Mouse (Mus musculus): ENCODE results near the gene Sept5.

Gene Sept5

DNA sequence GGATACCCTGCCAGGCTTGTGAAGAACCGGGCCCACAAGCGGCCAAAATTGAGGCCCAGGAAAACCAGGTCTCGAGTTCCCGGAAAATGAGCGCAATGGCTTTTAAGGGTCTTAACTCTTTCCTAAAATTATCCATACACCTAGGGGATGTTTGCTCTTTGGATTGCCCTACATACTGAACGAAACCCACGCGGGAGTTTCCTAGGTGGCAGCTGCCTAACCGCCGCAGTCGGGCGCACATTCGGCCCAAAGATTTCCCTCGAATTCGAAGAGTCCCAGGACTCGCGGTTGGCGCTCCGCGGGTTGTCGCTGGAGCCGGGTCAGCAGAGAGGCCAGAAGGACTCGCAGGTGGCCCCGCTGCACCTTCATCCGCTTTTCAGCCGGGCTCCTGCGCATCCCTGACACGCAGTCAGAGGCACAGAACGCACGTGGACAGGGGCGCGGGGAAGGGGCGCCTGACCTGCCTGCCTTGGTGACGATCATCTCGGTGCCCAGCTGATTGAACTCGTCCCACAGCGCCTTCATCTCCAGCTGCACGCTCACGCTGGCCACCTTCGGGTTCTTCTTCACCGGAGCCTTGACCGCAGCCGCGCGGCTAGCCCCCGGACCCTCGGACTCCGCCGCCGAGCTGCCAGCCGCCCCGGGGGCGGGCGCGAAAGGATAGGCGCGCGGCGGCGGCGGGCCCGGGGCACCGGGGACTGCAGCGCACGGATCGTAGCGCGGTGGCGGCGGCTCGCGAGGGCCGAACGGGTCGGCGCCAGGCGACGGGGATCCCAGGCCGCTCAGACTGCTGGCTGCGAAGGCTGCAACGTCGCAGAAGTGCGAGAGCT is 43.5 kb downstream of the Sept5 start:
- intact Hi-C loops (cut with DNase I) = no loop called here

GRCm38 (mm10) chr16:18585676-18586075 is 44.1 kb downstream of the Sept5 start:
- intact Hi-C loops (cut with DNase I) = no loop called here

DNA sequence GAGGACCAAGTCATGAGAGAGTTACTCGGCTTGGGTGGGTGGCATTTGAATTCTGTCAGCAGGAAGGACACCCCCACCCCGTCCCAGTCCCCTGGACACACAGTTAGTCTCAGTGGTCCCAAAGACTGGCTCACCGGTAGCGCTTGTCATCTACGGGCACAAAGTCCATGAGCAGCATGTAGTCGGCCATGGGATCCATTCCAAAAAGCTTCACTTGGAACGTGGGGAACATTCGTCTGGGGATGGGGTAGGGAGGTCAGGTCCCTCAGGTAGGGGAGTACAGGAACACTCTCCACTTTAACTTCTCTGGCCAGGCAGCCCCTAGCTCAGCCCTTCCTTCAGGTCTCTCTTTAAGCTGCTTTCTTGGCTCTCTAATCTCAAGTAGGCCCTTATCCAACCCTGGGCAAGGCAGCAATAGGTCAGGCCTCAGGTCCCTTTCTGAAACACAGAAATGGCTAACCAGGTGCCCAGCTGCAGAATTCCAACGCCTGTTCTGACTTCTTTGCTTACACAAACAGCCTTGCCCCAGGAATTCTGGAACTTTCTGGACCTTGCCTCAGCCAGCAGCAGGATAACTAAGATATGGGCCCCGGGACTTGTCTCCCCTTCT is 44.7 kb downstream of the Sept5 start:
- intact Hi-C loops (cut with DNase I) = no loop called here

GRCm38 (mm10) chr16:18583673-18584357 is 45.9 kb downstream of the Sept5 start:
- intact Hi-C loops (cut with DNase I) = no loop called here

DNA sequence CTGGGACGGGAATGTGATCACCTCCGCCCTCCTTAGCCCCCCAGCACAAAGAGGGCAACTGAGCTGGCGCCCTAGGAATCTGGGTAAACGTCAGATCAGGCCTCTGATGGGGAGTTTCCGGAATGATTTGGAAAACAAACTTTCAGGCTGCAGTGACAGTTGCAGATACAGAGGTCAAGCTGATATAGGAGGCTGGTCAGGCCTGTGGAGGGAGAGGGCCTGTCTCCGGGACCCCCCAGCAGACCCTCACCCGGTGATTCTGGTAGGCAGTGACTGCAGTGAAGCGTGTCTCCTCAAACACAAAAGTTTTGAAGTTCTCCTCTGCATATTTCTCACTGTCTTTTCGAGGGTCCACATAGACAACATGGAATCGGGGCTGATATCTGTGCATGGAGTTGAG is 46.6 kb downstream of the Sept5 start:
- intact Hi-C loops (cut with DNase I) = no loop called here

GRCm38 (mm10) chr16:18582426-18583148 is 47.2 kb downstream of the Sept5 start:
- intact Hi-C loops (cut with DNase I) = no loop called here

GRCm38 (mm10) chr16:18581623-18582205 is 48.0 kb downstream of the Sept5 start:
- intact Hi-C loops (cut with DNase I) = no loop called here

- intact Hi-C loops (cut with DNase I) = no loop called here
These were observed 48.6 kb downstream of the Sept5 start for GRCm38 (mm10) chr16:18581050-18581622.

DNA sequence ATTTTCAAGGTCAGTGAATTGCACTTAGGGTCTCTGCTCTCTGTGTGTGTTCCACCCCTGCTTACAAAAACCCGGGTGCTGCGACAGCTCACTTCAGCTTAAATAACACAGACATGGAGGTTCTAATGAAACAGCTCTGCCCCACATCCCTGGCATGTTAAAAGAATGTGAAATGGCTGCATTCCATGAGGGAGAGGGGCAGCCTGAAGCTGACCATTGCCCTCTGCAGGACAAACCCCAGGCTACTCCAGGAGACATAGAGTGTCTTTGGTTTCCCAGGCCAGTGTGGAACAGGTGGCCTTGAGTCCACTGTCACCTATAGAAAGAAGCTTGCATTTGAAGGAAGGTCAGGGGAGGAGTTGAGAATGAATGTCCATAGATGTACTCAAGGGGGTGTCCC is 49.4 kb downstream of the Sept5 start:
- intact Hi-C loops (cut with DNase I) = no loop called here

GRCm38 (mm10) chr16:18577599-18578160 is 52.1 kb downstream of the Sept5 start:
- intact Hi-C loops (cut with DNase I) = no loop called here

DNA sequence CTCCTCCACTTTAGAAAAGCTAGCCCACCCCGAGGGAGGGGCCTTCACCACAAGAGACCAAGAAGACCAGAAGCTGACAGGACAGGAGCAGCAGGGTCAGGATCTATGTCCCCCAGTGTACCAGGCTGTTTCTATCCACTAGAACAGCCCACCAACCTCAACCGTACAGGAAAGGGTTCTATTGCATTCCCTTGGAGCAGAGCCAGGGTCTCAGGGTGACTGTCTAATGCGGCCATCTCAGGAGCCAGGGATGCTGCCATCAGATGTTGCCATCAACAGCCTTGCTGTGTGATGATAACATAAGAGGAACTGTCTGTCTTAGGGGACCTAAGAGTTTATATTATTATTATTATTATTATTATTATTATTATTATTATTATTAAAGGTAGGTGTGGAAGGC is 52.7 kb downstream of the Sept5 start:
- intact Hi-C loops (cut with DNase I) = no loop called here

DNA sequence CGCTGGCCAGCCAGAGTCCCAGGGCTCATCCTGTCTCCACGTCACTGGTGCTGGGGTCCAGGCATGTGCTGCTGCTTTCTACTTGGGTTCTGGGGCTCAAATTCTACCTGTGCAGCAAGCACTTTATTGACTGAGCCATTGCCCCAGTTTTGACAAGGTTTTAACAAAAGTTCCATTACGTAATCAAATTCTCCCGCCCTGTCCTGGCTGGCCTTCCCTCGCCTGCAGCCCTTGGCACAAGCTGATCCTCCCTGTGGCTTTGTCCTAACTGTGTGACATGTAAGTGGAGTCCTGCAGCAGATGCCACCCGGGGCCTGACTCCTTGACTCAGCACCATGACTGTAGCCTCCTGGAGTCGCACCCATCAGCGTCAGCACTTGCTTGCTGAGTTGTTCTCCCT is 55.6 kb downstream of the Sept5 start:
- intact Hi-C loops (cut with DNase I) = no loop called here
